Mouse (Mus musculus) layer of hippocampus, postnatal 25 days (tissue): ENCODE results near the gene Adgrg1. TPM values are rescaled to one million over a fixed set of nuclear protein-coding genes. Genes with fewer than 3 reads are reported as not detected.

Experiments
- DNase-seq, 2 experiments: peaks; one replicate each; pipeline ENCODE4 v3.0.0; 2022; ENCODE audit warnings: mixed read lengths in 2 of 2, low spot score in 1 of 2; ENCODE audit errors: extremely low spot score in 1 of 2
- total RNA-seq, 2 experiments: library from RNA; stranded (reverse); gene quantifications; 2 replicates each; pipeline ENCODE4 v1.2.3; 2021

Gene Adgrg1
- total RNA-seq, 2 experiments from 2014 or later: 101 to 103 TPM

DNA sequence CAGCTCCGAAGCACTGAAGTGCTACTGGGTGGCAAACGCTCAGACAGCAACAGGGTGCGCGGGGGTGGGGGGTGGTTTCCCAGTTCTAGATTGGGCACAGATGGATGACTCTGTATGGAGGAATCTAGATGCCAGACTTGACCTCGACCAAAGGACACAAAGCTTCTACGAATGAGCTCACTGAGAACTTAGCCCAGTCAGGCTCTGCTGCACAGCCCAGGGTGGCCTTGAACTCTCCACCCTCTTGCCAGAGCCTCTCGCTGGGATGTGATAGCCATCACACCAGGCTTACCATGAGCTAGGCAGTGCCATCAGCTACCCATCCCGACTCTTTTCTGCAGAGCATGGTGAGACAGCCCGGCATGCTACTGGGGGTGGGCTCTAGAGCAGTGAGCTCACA lies 765 bp upstream of the Adgrg1 start:
- DNase-seq: no peak

DNA sequence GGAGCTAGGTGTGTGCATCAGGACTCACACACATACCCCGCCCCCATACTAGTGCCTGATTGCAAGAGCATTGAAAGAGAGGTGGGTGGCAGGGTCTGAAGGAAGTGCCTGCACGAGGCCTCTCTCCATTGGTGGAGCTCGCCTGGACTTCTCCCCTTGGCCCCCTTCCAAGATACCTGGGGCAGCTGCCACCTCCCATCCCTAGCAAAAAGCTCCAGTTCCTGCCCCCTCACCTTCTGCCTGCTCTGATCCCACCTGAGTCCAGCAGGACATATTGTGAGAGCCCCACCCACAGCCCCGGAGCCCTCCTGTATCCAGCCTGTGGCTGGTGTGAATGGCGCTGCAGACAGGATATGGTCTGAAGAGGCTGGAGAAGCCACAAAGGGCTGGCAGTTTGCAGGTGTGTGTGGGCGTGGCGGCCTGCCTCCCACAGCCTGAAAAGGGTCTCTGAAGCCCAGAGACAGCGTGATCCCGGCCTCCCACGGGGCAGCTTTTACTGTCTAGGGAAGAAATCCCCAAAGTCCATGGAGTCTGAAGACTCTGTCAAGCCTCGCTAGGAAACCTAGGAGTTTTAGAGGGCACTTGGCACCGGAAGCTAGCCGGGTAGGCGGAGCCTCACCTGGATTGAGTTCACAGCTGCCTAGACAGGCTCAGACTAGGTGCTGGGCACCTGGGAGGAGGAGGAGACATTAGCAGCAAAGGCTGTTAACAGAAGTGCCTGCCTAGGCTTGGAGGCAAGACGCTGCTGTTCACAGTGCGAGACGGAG lies 2.3 kb downstream of the Adgrg1 start:
- no peak for DNase-seq

DNA sequence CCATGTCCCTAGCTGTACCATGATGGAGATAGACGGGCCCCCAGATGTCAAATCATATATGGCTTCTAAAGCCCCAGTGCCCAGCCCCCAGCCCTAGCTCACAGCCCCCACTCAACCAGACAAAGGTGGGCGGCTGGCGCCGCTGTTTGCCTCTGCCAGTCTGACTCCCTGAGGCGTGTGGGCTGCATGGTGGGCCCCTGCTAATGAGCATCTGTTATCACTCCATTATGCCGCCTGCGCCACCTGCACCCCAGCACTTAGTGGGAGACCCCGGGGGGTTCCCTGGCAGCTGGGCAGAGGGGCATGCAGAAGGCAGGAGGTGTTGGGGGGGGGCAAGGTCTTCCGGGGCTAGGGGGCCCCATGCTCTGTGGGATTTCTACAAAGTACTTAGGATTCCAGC lies 3.6 kb downstream of the Adgrg1 start:
- DNase-seq: no peak

DNA sequence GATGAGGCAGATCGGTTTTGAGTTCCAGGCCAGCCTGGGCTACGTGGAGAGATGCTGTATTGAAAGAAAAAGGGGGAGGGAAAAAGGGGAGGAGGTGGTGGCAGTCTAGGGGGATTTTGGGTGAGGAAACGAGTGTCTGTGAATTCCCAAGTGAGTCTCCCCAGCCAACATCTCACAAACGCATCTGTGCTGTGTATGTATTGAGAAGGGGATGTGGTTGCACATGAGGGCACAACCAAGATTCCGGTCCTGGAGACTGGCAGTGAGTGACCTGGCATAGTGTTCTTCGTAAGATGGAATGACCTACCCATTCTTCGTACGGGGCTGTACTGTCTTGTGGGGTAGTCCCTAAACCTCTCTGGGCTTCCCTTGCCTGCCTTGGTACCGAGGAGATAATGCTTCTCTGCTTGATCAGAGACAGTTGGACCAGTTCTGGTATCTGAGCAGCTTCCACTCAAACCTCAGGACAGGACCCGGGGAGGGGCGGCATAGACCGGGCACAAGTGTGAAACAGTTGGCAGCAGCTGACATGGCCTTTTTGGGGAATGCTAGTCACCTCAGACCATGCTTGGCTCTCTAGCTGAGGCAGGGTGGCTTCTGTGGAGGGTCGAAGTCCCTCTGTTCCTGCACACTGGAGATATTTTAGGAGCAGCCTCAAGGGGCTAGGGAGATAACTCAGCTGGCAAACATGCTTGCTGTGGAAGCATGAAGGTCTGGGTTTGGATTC lies 4.2 kb downstream of the Adgrg1 start:
- DNase-seq: no peak

DNA sequence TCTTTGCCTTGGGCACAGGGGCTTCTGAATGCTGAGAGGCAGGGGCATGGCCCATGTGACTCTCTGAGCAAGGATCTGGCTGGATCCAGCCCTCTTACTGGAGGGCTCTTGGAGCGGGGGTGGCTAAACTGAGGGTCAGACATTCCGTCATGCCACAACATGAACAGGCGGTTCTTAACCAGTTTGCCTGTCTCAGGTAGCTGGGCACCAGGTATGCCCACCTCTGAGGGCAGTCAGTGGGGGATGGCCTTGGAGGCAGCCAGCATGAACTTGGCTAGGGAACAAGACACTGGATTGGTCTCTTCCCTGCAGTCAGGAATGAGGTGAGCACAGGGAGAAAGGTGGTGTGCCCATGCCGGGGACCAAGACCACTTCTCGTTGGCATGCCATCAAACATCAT lies 5.6 kb downstream of the Adgrg1 start:
- DNase-seq: no peak

DNA sequence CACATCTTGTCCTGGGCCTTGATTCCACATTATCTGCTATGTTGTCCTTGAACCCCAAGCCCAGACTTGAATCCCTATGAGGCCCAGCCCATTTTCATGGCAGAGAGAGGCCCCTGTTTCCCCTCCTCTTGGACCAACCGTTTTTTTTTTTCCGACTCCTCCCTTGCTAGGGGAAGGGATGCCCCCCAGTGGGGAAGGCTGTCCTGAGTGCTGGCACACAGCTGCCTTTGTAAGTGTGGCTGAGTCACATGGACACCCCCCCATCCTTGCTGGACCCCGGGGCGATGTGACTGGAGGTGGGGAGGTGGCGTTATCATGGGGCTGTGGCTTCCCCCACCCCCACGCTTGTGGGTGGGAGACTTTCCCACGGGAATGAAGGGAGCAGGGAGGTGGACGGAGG lies 6.4 kb downstream of the Adgrg1 start:
- no peak for DNase-seq

DNA sequence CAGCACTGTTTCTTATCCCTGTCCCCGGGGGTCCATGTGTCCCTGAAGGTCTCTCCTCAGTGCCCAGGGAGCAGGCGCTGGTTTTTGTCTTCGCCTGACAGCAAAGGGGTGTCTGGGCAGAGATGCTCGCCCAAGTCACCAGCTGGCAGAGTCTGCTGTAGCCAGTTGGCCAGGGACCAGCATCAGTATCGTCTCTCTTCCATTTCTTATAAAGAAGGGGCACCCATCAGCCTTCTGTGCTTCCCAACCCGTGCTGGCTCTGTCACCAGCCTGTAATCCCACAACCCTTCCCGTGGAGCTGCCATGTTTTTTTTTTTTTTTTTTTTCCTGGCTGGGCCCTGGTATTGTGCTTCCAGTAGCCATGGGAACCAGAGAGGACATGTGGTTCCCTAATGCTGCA lies 7.3 kb downstream of the Adgrg1 start:
- no peak for DNase-seq

DNA sequence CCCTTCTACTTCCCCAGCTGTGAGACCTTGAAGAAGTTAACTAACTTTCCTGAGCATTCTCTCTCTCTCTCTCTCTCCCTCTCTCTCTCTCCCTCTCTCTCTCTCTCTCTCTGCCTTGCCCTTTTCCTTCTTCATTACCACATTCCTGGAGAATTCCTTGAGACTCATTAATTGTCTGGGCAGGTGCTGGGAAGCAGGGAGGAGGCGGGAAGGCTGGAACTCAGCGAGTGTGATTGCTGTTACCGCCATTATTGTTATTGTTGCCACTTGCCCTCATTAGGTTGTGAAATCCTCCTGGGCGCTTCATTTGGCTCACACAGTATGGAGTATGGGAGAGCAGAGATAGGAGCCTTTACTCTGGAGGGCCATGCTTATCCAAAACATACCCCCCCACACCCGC lies 8.6 kb downstream of the Adgrg1 start:
- no peak for DNase-seq

DNA sequence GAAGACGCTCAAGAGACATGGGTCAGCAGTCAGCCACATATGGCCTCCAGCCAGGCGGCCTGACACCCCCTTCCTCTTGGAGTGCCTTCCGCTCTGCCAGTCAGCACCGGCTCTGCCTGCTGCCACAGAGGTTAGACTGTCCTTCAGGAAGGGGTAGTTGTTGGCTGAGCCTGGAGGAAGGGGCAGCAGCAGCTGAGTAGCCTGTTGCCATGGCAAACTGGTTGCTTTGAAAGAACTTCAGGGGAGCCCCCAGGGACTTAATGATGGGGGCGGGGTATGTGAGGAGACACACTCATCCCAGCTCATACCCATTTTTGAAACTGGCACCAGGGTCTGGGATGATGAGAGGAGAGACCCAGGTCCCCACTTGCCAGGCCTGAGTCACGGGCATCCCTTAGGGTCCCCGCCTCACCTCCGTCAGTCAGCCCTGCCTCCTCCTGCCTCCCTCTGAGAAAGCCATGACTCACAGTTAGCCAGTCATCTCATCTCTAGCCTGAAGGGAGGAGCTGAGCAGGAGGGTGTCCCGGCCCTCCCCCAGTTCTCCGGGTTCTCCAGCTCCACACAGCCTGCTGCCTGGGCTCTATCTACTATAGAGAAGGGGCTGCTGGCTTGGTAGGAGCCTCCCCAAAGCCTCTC lies 9.4 kb downstream of the Adgrg1 start:
- no peak for DNase-seq

DNA sequence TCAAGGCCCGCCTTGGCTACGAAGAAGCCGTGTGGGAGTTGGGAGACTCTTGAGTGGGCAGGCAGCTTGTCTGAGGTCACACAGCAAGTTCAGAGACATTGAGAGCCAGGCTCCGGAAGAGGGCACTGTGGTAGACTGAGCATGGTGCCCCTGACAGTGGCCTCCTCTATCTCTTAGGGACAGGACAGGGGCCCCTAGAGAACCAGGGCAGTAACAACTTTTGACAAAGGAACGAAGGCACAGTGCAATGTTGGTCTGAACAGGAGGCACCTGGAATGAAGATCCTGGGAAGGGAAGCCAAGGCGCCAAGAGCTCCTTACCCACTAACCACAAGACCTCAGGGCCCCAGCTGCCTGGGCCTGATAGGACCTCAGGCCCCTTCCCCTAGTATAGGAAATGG lies 10.5 kb downstream of the Adgrg1 start:
- no peak for DNase-seq

DNA sequence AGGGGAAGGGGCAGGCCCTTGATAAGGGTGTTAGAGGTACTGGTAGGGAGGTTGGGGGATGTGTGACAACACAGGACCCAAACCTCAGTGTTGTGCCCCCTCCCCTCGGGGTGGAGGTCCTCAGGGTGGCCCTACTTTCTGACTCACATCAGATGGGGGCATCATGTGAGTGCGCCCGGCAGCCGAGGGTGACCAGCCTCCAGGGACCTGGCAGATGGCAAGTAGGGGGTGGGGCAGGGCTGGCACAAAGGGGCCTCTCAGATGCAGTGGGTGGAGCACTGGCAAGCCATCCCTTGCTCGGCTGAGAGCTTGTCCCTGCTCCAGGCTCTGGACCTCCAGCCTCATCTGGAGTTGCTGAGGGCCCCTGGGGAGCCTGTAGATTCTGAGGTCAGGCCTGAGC lies 12.1 kb downstream of the Adgrg1 start:
- peak in 1 of 2 experiments; percentile 51 for DNase-seq

DNA sequence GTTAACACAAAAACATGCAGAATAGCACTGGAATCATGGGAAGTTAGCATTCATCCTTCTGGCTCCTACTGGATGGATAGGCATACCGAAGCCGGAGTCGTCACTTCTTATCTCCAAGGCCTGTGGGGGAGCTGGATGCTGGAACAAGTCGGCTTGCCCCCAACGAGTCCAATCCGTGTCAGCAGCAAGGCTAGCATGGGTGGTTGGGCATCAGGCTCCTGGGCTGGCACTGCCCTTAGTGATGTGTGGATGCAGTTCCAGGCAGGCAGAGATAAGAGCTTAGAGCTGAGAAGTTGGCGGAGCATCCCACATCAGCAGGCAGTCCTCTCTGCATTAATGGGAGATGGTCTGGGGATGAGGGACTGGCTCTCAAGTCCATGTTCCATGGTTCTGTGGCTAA lies 13.0 kb downstream of the Adgrg1 start:
- no peak for DNase-seq

DNA sequence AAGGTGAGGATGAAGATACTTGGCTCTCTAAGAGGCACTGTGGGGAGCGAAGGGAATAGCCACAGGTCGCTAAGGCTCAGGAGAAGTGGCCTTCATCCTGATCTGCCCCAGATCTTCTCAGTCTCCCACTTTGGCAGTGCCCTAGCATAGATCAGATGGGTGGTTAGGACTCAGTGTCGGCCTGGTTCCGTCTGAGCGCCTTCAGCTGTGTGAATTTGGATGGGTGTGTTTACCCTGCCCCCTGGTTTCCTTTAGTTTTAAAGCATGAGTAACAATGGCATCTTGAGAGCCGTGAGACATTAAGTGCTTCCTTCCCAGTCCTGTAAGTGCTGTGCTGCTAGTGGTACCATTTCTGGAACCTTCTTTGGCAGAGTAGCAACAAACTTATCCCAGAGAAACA lies 14.1 kb downstream of the Adgrg1 start:
- no peak for DNase-seq

DNA sequence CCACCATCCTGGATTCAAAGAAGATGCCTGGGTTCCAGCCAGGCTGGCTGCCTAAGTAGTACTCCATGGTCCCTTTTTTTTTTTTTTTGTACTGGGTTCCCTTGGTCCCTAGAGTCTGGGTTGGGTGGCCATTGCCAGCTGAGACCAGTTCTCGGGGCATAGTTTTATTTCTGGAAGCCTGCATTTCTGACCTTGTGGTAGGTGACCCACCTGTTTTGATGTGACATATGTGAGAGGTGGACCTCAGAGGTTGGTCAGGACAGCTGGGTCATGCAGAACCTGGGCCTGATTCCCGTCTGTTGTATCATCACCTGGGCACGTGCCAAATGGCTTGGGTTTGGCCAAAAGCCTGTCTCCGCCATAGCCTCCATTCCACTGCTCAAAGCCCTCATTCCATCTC lies 15.2 kb downstream of the Adgrg1 start:
- no peak for DNase-seq

DNA sequence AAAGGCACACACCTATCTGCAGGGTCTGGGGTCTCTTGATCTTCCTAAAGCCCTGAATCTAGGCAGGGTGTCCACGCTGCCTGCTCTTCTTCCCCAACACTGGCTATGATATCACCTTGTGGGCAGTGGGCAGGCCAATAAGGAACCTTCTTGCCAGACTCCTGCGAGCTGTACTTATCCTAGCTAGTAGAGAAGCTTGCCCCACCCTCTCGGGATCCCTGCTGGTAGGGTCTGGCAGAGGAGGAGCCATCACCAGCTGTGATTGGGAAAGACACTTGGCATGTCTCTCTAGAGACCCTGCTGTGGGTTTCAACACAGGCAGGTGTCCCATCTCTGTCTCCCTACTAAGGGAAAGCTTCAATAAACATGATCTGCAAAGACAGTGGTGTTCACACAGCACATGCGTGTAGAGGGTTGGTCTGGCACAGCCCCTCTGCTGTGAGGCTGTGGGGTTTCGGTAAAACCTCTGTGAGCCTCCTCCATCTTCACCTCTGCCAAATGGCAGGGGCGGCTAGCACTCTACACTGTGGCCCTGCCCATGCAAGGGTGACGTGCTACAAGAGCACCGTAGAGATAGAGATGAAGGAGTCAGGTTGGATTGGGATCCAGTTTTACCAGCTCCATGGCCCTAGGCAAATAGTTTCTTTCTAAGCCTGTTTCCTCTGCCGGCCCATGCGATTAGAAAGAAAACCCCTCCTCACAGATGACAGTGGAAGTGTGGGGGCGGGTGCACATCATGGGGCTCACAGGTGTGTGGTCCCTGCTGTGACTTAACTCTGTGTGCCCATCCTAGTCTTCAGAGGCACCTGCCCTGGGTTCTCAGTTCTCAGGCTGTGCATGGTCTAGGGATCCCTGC lies 16.3 kb downstream of the Adgrg1 start:
- no peak for DNase-seq

DNA sequence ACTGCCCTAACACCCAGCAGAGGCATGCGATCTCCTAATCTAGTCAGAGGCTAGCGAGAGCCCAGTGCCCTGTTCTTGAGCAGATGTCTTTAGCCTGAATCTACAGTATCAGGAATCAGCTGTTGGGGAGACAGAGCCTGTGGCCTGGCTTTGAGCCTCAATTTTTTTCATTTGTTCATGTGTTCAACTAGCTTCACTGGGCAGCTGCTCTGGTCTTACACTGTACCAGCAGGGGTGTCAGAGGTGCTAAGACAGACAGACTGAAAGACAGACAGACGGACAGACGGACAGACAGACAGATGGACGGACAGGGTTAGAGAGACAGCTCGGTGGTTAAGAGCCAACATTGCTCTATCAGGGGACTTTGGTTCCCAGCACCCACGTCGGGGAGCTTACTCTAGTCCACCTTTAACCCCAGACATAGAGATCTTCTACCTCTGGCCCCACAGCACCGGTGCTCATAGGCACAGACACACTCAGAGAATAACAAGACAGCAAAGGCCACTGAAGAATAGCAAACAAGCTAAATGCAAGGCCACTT lies 17.0 kb downstream of the Adgrg1 start:
- DNase-seq: no peak

DNA sequence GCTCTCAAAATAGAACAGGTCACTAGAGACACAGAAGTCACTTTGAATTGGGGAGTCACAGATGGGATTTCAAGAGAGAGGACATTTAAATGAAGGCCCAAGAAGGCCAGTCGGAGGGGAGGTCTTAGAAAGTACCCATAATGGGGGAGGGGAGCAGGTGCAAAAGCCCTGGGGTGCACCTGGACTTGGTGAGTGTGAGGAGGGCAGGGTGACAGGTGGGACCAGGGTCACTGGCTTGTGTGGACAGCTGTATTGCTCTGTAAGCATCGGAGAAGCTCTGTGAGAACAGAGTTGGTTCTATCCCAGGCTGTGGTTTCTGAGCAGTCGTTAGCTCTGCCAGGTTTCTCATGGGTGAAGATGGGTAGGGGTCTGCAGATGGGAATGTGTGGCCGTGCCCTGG lies 17.5 kb downstream of the Adgrg1 start:
- no peak for DNase-seq

DNA sequence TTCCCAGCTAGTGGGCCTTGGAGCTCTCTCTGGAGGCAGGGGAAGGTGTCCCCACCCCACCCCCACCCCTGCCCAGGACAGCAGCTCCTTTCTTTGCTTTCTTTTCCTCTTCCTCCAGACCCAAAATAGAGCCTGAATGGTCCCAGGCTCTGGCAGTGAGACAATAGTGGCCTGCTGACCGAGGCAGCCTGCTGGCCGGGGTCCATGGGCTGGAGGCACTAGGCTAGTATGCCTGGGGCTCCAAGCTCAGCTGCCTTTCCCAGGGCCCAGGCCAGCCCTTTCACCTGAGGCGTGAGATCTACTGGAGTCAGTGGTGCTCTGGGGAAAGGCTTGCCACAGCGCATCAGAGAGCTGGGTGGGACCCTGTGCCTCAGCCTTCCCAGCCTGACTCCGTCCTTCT lies 18.0 kb downstream of the Adgrg1 start:
- DNase-seq: peak; percentile 45 to 56

DNA sequence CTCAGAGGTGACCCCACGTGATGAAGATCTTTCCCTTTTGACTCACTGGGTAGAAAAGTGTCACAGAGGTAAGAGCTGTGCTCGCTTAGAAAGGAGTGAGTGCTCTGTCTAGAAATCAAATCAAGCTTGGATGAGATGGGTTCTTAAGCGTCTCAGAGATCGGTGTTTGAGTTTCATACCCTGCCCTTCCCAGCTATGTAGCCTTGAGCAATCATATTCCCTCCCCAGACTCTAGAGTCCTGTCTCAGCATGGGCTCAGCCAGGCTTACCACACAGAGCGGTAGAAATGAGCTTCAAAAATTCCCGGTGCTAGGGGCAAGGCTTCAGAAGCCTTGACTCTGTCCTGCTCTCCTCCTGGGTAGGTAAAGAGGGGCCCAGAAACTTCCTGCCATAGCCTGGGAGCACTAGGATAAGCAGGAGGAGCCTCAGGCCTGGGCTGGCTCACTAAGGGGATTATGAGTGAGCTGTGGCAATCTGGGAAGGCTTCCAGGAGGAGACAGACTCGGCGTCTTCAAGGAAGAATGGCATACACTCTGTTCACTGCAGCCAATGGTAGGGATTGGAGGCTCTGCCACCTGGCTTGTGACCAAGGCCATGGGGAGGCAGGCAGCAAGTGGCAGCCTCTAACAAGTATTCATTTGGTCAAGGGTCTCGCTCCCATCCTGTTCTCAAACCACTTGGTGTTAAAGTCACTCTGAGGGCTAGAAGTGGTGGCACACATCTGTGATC lies 18.6 kb downstream of the Adgrg1 start:
- DNase-seq: no peak

DNA sequence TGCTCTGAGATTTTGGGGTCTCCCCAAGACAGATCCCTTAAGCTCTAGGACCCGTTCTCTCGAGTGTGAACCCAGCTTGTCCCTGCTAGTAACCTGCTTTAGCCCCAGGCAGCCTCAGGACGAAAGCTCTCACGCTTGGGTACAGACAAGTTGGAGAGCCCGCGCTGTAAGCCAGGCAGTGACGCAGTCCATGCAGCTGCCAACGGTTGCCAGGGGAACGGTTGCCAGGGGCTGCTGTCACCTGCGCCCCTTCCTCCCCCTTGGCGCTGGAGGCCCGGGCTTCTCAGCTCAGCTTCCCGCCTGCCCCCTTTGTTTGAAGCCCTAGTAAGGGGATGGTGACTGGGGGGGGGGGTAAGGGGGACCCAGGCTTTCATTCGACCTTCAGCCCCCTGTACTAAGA lies 19.5 kb downstream of the Adgrg1 start:
- DNase-seq: peak; percentile 66 to 73
